Mouse (Mus musculus) myocyte (in vitro differentiated cells): ENCODE results near the gene A930002H24Rik.

Source experiments
- CEBPB ChIP-seq: IDR thresholded peaks from 2 replicates; pipeline ENCODE4 v1.6.1; 2011; ENCODE audit warnings: mild to moderate bottlenecking, moderate library complexity; ENCODE audit not compliant: poor library complexity, insufficient read depth, severe bottlenecking
- E2F4 ChIP-seq: IDR thresholded peaks from one replicate; pipeline ENCODE4 v1.6.1; 2011; ENCODE audit warnings: mild to moderate bottlenecking, control low read depth, moderate library complexity; ENCODE audit not compliant: insufficient read depth
- MAX ChIP-seq: IDR thresholded peaks from one replicate; pipeline ENCODE4 v1.6.1; 2011; ENCODE audit warnings: low read depth, mild to moderate bottlenecking, control low read depth
- MYOD1 ChIP-seq, 3 experiments: IDR thresholded peaks; one replicate each; pipeline ENCODE4 v1.6.1; 2011; ENCODE audit warnings: control low read depth in 2 of 3, low read depth in 2 of 3, mild to moderate bottlenecking in 2 of 3, moderate library complexity in 1 of 3; ENCODE audit not compliant: insufficient read length in 2 of 3, control insufficient read depth in 1 of 3
- MYOG ChIP-seq, 3 experiments: IDR thresholded peaks; one replicate each; pipeline ENCODE4 v1.6.1; 2011; ENCODE audit warnings: control low read depth in 2 of 3, low read depth in 2 of 3, mild to moderate bottlenecking in 2 of 3; ENCODE audit not compliant: insufficient read length in 2 of 3, control insufficient read depth in 1 of 3, insufficient read depth in 1 of 3
- POLR2A ChIP-seq: IDR thresholded peaks from one replicate; pipeline ENCODE4 v1.6.1; 2011; ENCODE audit warnings: low read depth, mild to moderate bottlenecking, control low read depth, moderate library complexity; ENCODE audit not compliant: insufficient read length
- POLR2AphosphoS2 ChIP-seq: IDR thresholded peaks from one replicate; pipeline ENCODE4 v1.6.1; 2011; ENCODE audit warnings: low read depth, control low read depth; ENCODE audit not compliant: insufficient read length
- TCF12 ChIP-seq: IDR thresholded peaks from one replicate; pipeline ENCODE4 v1.6.1; 2011; ENCODE audit warnings: mild to moderate bottlenecking, control low read depth; ENCODE audit not compliant: poor library complexity, insufficient read depth, severe bottlenecking
- TCF3 ChIP-seq: IDR thresholded peaks from one replicate; pipeline ENCODE4 v1.6.1; 2011; ENCODE audit warnings: low read depth, control low read depth; ENCODE audit not compliant: insufficient read length
- USF1 ChIP-seq: IDR thresholded peaks from one replicate; pipeline ENCODE4 v1.6.1; 2011; ENCODE audit warnings: low read depth, mild to moderate bottlenecking, control low read depth, moderate library complexity

GRCm38 (mm10) chr17:63839636-63840269 is 23.8 kb downstream of the A930002H24Rik start:
- TF ChIP-seq E2F4 = no peak
- TF ChIP-seq USF1 = no peak
- no peak for TF ChIP-seq POLR2A
- no peak for TF ChIP-seq MAX
- TF ChIP-seq TCF12 = no peak
- no peak for TF ChIP-seq TCF3
- TF ChIP-seq MYOD1 (IDR thresholded peaks at IDR 0.05; ENCODE audit: control insufficient read depth in 1 of 3, insufficient read length in 2 of 3, low read depth in 2 of 3) = no peak
- TF ChIP-seq POLR2AphosphoS2 = no peak
- TF ChIP-seq MYOG (IDR thresholded peaks at IDR 0.05; ENCODE audit: control insufficient read depth in 1 of 3, insufficient read depth in 1 of 3, insufficient read length in 2 of 3, low read depth in 2 of 3) = no peak
- TF ChIP-seq CEBPB = no peak
